Mouse (Mus musculus) hematopoietic stem cell, adult 5-6 weeks (primary cell): ENCODE results near the gene Cbr1. TPM values are rescaled to one million over a fixed set of nuclear protein-coding genes. Genes with fewer than 3 reads are reported as not detected.
"Not testable (repeated sequence)": the region's sequence is repeated elsewhere in the genome, so short reads cannot be mapped to it uniquely, and the experiment has no call there.

Experiments used
- ATAC-seq, 2 experiments: fragments of 125-278 bp in 1 of 2; replicated peaks in 1 of 2; 2 replicates each; pipeline ENCODE4 v1.8.0; 2016 to 2017; ENCODE audit warnings: inconsistent platforms in 2 of 2, mild to moderate bottlenecking in 2 of 2, moderate number of reproducible peaks in 2 of 2, low read depth in 1 of 2, moderate TSS enrichment in 1 of 2; ENCODE audit not compliant: low FRiP score in 2 of 2, poor library complexity in 2 of 2, severe bottlenecking in 2 of 2, insufficient read depth in 1 of 2, low TSS enrichment in 1 of 2
- total RNA-seq: library from RNA; stranded (forward); fragments of 172-1452, 232-1000 nt; gene quantifications from 2 replicates; pipeline ENCODE4 v1.2.3, GENCODE M21; 2017

The Cbr1 gene
- total RNA-seq, 1 experiment from 2014 or later = 33.0 TPM

DNA sequence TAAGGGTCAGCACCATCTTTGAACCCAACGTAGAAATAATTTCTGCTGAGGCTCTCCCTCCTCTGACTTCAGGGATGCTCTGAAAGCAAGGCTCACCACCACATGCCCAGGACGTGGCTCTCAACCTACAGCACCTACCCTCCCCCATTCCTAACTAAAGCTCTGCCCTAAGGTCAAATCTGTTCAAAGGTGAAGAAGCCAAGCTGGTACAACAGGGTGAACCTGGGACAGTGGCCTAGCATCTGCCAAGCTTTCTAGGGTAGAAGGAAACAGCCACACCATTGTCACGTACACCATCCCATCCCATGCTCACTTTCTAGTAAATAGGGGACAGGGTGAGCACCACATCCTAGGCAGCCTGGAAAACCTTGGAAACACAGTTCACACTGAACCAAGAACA lies 12.9 kb upstream of the Cbr1 start:
- ATAC-seq = no peak

GRCm38 (mm10) chr16:93593406-93593805 lies 12.2 kb upstream of the Cbr1 start:
- no peak for ATAC-seq

GRCm38 (mm10) chr16:93594448-93594847 lies 11.2 kb upstream of the Cbr1 start:
- no peak for ATAC-seq

DNA sequence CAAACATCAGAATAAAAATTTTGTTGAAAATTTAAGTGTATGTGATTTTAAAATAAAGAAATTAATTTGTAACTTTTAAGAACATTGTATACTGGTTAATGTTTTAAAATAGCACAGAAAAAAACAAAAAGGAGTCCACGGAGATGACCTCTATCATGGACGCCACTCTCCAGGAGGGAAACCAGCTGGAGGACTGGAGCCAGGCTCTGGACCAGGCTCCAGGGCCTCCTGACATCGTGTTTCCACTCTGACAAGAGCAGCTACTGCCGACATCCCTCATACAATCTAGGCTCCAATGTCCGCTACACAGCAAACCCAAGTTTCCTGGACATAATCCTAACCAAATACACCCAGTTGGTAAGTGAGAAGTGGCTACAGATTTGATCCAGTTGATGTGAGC lies 9.9 kb upstream of the Cbr1 start:
- no peak for ATAC-seq

DNA sequence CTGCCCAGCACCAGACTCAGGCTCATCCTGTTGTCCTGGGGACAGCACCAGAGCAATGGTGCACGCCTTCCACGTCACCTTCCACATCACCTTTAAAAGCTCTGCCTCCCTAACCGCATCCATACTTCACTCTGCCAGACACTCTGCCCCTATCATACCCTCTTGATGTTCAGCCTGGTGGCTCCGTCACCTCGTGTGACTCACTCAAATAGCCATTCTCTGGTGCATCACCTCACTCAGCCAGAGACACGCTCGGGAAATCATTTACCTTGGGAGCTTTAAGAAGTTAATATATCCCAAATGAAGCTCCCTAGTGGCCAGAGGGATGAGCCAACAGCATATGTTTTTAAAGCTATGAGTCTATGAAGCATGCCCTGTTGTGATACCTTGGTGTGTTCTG lies 8.8 kb upstream of the Cbr1 start:
- no peak for ATAC-seq

DNA sequence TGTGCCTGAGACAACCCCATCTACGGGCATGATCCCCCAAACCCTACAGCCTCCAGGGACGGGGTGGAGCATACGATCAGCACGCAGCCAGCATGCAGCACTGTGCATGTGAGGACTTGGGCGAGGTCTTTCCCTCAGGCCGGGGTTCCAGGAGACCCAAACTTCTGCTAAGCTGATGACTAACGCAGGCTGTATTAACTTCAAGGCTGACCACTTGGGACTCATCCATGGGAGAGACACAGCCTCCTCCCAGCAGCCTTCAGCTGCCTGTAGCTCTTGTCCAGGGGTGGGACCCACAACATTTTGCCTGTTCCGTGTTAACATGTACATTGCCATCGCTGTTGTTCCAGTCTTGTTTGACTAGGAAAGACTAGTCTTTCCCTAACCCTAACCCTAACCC lies 8.1 kb upstream of the Cbr1 start:
- ATAC-seq = no peak

- no peak for ATAC-seq
These were observed 6.2 kb upstream of the Cbr1 start for GRCm38 (mm10) chr16:93599461-93599860.

- ATAC-seq = peak; percentile 81 to 84
These were observed 2.0 kb upstream of the Cbr1 start, which contains the start of gene Setd4 for GRCm38 (mm10) chr16:93603439-93604212. Setd4 (minus strand) TSS chr16:93604063.

DNA sequence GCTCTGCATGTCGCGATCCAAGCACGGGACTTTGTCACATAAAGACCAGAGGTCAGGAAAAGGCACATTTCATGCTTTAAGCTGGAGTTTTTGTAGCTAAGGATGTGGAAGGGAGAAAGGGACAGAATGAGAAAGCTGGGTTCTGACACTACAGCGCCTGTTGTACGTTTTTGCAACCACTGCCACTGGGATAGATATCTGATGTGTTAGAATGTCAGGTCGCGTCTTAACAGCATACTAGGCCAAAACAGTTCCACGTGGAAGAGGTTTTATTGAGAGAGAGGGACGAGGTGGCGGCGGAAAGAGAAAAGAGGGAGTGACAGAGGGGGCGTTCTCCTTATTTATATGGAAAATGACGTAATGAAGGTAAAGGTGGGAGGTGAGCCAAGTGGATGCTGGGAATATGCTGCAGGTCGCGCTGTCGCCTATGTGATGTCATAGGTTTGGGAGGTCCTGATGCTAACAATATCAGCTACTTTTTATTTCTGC lies 1.1 kb upstream of the Cbr1 start:
- ATAC-seq = no peak

DNA sequence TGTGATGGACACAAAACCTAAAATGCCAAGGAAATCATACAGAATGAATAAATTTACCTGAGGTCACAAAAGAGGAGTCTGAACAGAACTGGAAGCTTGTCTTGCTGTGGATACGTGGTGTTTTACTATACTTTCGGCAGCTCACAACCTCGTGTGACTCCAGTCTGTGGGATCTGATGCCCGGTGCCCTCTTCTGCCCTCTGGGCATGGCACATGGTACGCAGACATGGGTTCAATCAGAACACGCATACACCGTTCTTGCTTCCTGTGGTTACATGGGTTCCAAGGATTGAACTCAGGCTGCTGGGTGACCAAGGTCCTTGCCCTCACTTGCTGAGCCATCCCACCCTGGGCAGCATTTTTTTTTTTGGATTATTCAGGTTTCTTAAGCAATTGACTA lies 493 bp downstream of the Cbr1 start:
- ATAC-seq = no peak

GRCm38 (mm10) chr16:93607669-93608101 lies 2.0 kb downstream of the Cbr1 start:
- peak; percentile 47 to 56 for ATAC-seq

GRCm38 (mm10) chr16:93608731-93609130 lies 3.1 kb downstream of the Cbr1 start:
- ATAC-seq = no peak

DNA sequence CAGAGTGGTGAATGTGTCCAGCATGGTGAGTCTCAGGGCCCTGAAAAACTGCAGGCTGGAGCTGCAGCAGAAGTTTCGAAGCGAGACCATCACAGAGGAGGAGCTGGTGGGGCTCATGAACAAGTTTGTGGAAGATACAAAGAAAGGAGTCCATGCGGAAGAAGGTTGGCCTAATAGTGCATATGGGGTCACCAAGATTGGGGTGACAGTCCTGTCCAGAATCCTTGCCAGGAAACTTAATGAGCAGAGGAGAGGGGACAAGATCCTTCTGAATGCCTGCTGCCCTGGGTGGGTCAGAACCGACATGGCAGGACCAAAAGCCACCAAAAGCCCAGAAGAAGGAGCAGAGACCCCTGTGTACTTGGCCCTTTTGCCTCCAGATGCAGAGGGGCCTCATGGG lies 4.1 kb downstream of the Cbr1 start:
- ATAC-seq = no peak

- no peak for ATAC-seq
These were observed 5.3 kb downstream of the Cbr1 start for GRCm38 (mm10) chr16:93610961-93611360.

- ATAC-seq = peak; percentile 83 to 89
These were observed 9.6 kb downstream of the Cbr1 start for GRCm38 (mm10) chr16:93615118-93615870.

GRCm38 (mm10) chr16:93623759-93624158 lies 18.1 kb downstream of the Cbr1 start:
- not testable (repeated sequence) for ATAC-seq

DNA sequence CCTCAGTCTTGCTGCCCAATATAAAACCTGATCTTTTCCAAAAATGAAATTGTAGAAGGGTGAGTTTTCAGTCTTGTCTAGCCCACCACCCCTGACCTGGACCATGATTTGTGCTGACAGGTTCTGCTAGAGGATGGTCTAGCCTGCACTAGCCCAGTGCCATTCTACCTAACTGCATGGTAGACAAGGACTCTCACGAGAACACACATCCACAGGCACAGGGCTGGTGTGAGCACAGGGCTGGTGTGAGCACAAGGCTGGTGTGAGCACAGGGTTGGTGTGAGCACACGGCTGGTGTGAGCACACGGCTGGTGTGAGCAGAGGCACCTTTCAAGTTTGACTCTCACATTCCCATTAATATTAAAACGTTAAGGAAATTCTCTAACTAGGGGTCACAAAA lies 19.0 kb downstream of the Cbr1 start:
- no peak for ATAC-seq

- 0 out of 4 replicates have a peak, but pooled peaks of 1 of the 2 experiments have one; percentile 53 for ATAC-seq
These were observed 21.1 kb downstream of the Cbr1 start for GRCm38 (mm10) chr16:93626745-93627144.
